Mouse (Mus musculus) ES-E14 (cell line): ENCODE data around the gene Sema6c.
A peak's percentile ranks its signal among the peaks of the same experiment; 100 is the strongest.

Source experiments
- CHD2 ChIP-seq: IDR thresholded peaks from 2 replicates; pipeline ENCODE4 v1.6.1; 2014; ENCODE audit warnings: mild to moderate bottlenecking, low read depth, low read length, inconsistent platforms
- ZNF384 ChIP-seq: IDR thresholded peaks from 2 replicates; pipeline ENCODE4 v1.6.1; 2012; ENCODE audit warnings: low read depth, low read length, inconsistent platforms

- TF ChIP-seq ZNF384 (0 out of 2 replicates have a peak, but pooled peaks have one; percentile 6), CHD2 (no peak)
These were observed 49.1 kb upstream of the Sema6c start, which contains the start of gene Vps72 for GRCm38 (mm10) chr3:95110911-95111726.
